Mouse (Mus musculus) hindbrain, embryonic 15.5 days (tissue): ENCODE measurements around the gene Hebp1. TPM values are rescaled to one million over a fixed set of nuclear protein-coding genes. Genes with fewer than 3 reads are reported as not detected.

Experiments
- ATAC-seq: fragments of 200-750 bp; cut with Nextera tagmentation; 2 replicates; pipeline ENCODE4 v1.8.0; 2017; ENCODE audit warnings: low read depth, moderate number of reproducible peaks, moderate TSS enrichment; ENCODE audit not compliant: low FRiP score
- H3K27ac ChIP-seq: fragments of 300-500 bp; sonication (generic); replicated peaks from 2 replicates; pipeline ENCODE4 v1.5.1; 2015; ENCODE audit warnings: mild to moderate bottlenecking, inconsistent platforms
- H3K27me3 ChIP-seq: fragments of 300-500 bp; sonication (generic); 2 replicates; pipeline ENCODE4 v1.6.1; 2015; ENCODE audit warnings: control low read depth, inconsistent platforms
- H3K36me3 ChIP-seq: fragments of 300-500 bp; sonication (generic); 2 replicates; pipeline ENCODE4 v1.6.1; 2015; ENCODE audit warnings: control low read depth, inconsistent platforms
- H3K4me1 ChIP-seq: fragments of 300-500 bp; sonication (generic); replicated peaks from 2 replicates; pipeline ENCODE4 v1.6.1; 2015; ENCODE audit warnings: control low read depth, inconsistent platforms
- H3K4me2 ChIP-seq: fragments of 300-500 bp; sonication (generic); 2 replicates; pipeline ENCODE4 v1.6.1; 2015; ENCODE audit warnings: moderate library complexity, mild to moderate bottlenecking, inconsistent platforms
- H3K4me3 ChIP-seq: fragments of 300-500 bp; sonication (generic); 2 replicates; pipeline ENCODE4 v1.5.1; 2015; ENCODE audit warnings: mild to moderate bottlenecking, inconsistent platforms
- H3K9ac ChIP-seq: fragments of 300-500 bp; sonication (generic); 2 replicates; pipeline ENCODE4 v1.6.1; 2015; ENCODE audit warnings: inconsistent platforms
- H3K9me3 ChIP-seq: fragments of 300-500 bp; sonication (generic); 2 replicates; pipeline ENCODE4 v1.6.1; 2016; ENCODE audit warnings: control low read depth, inconsistent platforms
- WGBS: fragments of 180-500 bp; shearing (Covaris S2); methylation state at CpG from one replicate; pipeline ENCODE4 v1.1.7; 2015; 5-methylcytosine and 5-hydroxymethylcytosine counted together
- polyA plus RNA-seq: library from polyadenylated mRNA; unstranded; fragments of >200 nt; fragmentation: Nextera tagmentation; extraction: Ambion mirVana; gene quantifications from 2 replicates; pipeline ENCODE4 v1.2.1, GENCODE M21; 2015

The Hebp1 gene
- polyA plus RNA-seq, 1 experiment from 2014 or later: 3.6 TPM

GRCm38 (mm10) chr6:135218330-135218729 lies 20.5 kb upstream of the Hebp1 start:
- peaks cover 37% of the 10 kb centered on the region for H3K36me3 ChIP-seq
- WGBS: 82% methylated on average over 8 of the region's 8 CpGs
- ATAC-seq: no peak

GRCm38 (mm10) chr6:135212666-135213065 lies 14.8 kb upstream of the Hebp1 start:
- H3K36me3 ChIP-seq: peaks cover 19% of the 10 kb centered on the region
- no peak overlapping the region for H3K4me2 ChIP-seq
- H3K4me1 ChIP-seq: no peaks in the 10 kb centered on the region

More at GRCm38 (mm10) chr6:135218330-135218729, 20.5 kb upstream of the Hebp1 start:
- Histone ChIP-seq H3K27me3 (no peaks in the 10 kb centered on the region), H3K9ac (no peak overlapping the region), H3K9me3 (no peaks in the 10 kb centered on the region), H3K4me3 (no peak overlapping the region), H3K4me1 (peaks cover 2% of the 10 kb centered on the region), H3K27ac (no peak overlapping the region), H3K4me2 (no peak overlapping the region)

DNA sequence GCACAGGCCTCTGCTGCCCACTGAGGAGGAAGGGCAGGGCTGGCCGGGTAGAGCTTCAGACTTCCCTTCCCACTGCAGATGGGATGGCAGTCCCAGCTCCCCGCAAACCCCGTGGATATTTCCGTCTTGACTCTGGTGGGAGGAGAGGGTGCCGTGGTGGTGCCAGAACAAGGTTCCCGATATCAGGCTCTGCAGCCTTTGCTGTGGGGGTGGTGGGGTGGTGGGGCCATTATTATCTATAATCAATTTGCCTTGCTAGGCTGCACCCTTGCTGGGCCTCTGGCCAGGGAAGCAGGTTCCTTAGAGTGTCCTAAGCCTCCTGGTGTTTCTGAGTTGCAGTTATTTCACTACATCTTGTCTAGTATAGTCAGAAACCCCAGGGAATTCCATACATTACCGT lies 13.3 kb upstream of the Hebp1 start:
- 61% methylated on average over 7 of the region's 7 CpGs for WGBS
- Histone ChIP-seq H3K27ac (no peak overlapping the region), H3K27me3 (no peaks in the 10 kb centered on the region), H3K4me2 (no peak overlapping the region), H3K9ac (no peak overlapping the region), H3K9me3 (no peaks in the 10 kb centered on the region), H3K4me3 (no peak overlapping the region), H3K36me3 (peaks cover 12% of the 10 kb centered on the region; the same call in 1 of the 2 replicates), H3K4me1 (no peaks in the 10 kb centered on the region)
- no peak for ATAC-seq

More at GRCm38 (mm10) chr6:135212666-135213065, 14.8 kb upstream of the Hebp1 start:
- WGBS: 77% methylated on average over 2 of the region's 2 CpGs
- no peak overlapping the region for H3K4me3 ChIP-seq
- no peaks in the 10 kb centered on the region for H3K9me3 ChIP-seq
- no peak overlapping the region for H3K9ac ChIP-seq
- H3K27me3 ChIP-seq: no peaks in the 10 kb centered on the region
- H3K27ac ChIP-seq: no peak overlapping the region
- ATAC-seq: no peak

DNA sequence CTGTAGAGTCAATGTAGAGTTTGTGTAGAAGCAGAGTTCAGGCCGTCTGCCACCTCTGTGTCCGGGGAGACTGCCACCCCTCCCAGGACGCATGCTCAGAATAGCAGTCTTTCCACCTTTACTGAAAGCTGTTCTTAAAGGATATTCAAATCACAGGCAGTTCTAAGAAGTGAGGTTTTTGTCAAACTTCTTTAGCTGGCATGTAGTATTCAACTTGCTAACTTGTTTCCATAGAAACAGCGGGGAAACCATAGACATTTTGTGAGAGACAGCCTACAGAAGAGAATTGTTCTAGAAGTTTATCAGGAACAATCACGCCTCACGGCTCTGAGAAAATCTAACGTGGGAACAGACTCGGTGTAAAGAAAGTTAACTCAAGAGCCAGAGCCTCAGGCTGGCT lies 9.1 kb upstream of the Hebp1 start:
- Histone ChIP-seq H3K36me3 (no peaks in the 10 kb centered on the region), H3K27me3 (no peaks in the 10 kb centered on the region), H3K4me1 (0 out of 2 replicates have a peak, but pooled peaks cover 3% of the 10 kb centered on the region), H3K4me2 (no peak overlapping the region), H3K9me3 (no peaks in the 10 kb centered on the region), H3K4me3 (no peak overlapping the region), H3K9ac (no peak overlapping the region), H3K27ac (peak overlapping the region; percentile 55; the same call in 1 of the 2 replicates)
- WGBS: 40% methylated on average over 8 of the region's 8 CpGs
- peak; percentile 39 for ATAC-seq

- Histone ChIP-seq H3K4me3 (no peak overlapping the region), H3K27ac (no peak overlapping the region), H3K9ac (no peak overlapping the region), H3K9me3 (no peaks in the 10 kb centered on the region), H3K27me3 (no peaks in the 10 kb centered on the region), H3K4me2 (no peak overlapping the region), H3K36me3 (no peaks in the 10 kb centered on the region), H3K4me1 (0 out of 2 replicates have a peak, but pooled peaks cover 3% of the 10 kb centered on the region)
- 89% methylated on average over 4 of the region's 4 CpGs for whole genome bisulfite sequencing
- ATAC-seq: no peak
Measured at GRCm38 (mm10) chr6:135205802-135206201, 8.0 kb upstream of the Hebp1 start.

DNA sequence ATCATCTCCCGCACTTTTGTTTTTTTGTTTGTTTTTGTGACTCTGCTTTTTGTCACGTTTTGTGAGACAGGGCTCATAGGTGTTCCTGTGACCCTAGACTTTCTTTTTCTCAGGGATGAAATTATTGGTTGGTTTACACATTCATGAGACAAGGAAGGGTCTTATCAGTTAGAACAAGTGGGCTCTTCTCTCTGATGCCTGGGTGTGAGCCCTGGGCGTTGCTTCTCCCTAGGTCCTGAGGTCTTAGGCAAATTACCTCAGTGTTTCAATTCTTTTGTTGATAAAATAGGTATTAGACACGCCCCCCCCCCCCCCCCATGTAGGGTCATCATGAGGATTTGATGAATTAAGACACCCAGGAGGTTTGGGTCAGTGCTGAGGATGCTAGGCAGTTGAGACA lies 7.0 kb upstream of the Hebp1 start:
- Histone ChIP-seq H3K9ac (no peak overlapping the region), H3K4me1 (peaks cover 10% of the 10 kb centered on the region), H3K4me3 (no peak overlapping the region), H3K4me2 (no peak overlapping the region), H3K9me3 (no peaks in the 10 kb centered on the region), H3K27me3 (no peaks in the 10 kb centered on the region), H3K27ac (peak overlapping the region; percentile 70; the same call in 1 of the 2 replicates), H3K36me3 (no peaks in the 10 kb centered on the region)
- WGBS: 69% methylated on average over 4 of the region's 4 CpGs
- no peak for ATAC-seq

DNA sequence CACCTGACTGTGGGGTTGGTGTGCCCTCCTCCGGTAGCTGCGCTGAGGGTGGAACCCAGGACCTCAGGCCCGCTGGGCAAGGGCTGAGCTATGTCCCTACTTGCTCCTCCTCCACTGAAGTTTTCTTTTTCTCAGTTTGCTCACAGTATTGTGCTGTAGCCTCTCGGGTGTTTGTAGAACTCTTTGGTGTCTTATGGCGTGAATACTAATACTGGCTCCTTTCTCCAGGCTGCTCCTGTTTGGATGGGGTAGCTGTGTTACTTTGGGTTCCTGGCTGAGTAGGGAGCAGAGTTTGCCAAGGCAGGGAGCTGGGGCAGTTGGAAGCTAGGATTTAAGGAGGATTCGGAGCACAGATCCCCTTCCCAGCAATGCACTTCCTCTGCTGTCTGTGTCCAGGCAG lies 5.9 kb upstream of the Hebp1 start:
- 70% methylated on average over 6 of the region's 6 CpGs for WGBS
- Histone ChIP-seq H3K4me1 (peaks cover 21% of the 10 kb centered on the region), H3K9me3 (no peaks in the 10 kb centered on the region), H3K4me2 (no peak overlapping the region), H3K27ac (peak overlapping the region; percentile 70), H3K36me3 (no peaks in the 10 kb centered on the region), H3K27me3 (no peaks in the 10 kb centered on the region), H3K9ac (no peak overlapping the region), H3K4me3 (no peak overlapping the region)
- peak; percentile 61 for ATAC-seq

DNA sequence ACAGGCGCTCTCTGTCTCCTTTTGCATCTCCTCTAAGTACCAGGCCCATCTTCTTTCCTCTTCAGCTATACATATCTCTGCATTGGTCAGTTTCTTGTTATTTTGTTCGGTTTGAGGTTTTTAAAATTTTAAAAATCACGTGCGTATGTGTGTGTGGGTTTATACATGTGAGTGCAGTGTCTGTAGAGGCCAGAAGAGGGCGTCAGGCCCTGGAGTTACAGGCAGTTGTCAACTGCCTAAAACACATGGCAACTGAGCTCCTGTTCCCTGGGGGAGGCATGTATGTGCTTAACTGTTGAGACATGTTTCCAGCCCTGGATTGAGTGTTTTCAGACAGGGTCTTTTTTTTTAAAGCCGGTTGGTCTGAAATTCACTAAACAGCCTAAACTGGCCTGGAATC lies 4.8 kb upstream of the Hebp1 start:
- H3K9ac ChIP-seq: no peak overlapping the region
- no peaks in the 10 kb centered on the region for H3K27me3 ChIP-seq
- peaks cover 27% of the 10 kb centered on the region for H3K4me1 ChIP-seq
- H3K36me3 ChIP-seq: no peaks in the 10 kb centered on the region
- H3K27ac ChIP-seq: no peak overlapping the region; the same call in 1 of the 2 replicates
- 93% methylated on average over 6 of the region's 6 CpGs for WGBS
- no peaks in the 10 kb centered on the region for H3K9me3 ChIP-seq
- no peak overlapping the region for H3K4me2 ChIP-seq
- no peak for ATAC-seq
- H3K4me3 ChIP-seq: no peak overlapping the region

DNA sequence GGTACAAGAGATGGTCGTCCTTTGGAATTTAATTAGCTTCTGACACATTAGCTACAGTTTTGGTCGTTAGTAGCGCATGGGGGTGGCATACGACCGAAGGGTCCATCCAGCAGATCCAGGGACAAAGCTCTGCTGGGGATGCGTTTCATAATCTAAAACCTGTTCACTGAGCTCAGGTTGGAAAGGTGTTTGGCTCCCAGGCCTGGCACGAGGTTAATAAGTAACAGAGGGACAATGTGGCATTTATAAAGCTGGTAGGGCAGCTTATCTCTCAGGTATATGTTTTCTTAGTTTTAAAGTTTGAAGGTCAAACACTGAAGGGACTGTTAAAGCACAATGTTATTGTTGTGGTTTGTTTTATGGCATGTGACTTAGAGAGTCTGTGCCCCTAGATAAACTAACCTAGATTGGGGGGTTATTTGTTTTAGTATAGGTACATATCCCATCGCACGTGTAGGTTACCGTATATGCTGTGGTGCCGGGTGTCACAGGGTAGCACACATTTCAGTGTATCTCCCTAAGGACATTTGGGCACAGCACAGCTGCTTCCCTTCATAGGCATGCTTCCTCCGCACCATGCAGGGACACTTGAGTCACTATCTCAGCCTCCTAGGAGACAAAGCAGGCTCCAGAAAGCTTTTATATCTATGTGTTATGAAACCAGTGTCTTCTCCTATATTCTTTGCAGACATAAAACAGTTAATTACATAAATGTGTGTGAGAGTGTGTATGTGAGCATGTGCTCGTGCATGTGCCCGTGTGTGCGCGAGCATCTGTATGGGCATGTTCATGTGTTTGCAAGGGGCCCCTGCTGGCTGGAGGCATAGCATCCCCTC lies 2.5 kb upstream of the Hebp1 start:
- peaks cover 30% of the 10 kb centered on the region for H3K4me1 ChIP-seq
- ATAC-seq: no peak
- H3K9me3 ChIP-seq: no peaks in the 10 kb centered on the region
- H3K27me3 ChIP-seq: no peaks in the 10 kb centered on the region
- H3K27ac ChIP-seq: no peak overlapping the region
- no peak overlapping the region for H3K9ac ChIP-seq
- H3K36me3 ChIP-seq: no peaks in the 10 kb centered on the region
- no peak overlapping the region for H3K4me3 ChIP-seq
- 81% methylated on average over 16 of the region's 16 CpGs for WGBS
- peak overlapping the region; percentile 93 for H3K4me2 ChIP-seq

- peak overlapping the region; percentile 78 for H3K9ac ChIP-seq
- ATAC-seq: no peak
- no peaks in the 10 kb centered on the region for H3K9me3 ChIP-seq
- H3K27ac ChIP-seq: peak overlapping the region; percentile 90; the same call in 1 of the 2 replicates
- H3K4me3 ChIP-seq: peak overlapping the region; percentile 89
- H3K4me1 ChIP-seq: peaks cover 28% of the 10 kb centered on the region
- peak overlapping the region; percentile 93 for H3K4me2 ChIP-seq
- H3K27me3 ChIP-seq: no peaks in the 10 kb centered on the region
- WGBS: 36% methylated on average over 6 of the region's 6 CpGs
- no peaks in the 10 kb centered on the region for H3K36me3 ChIP-seq
Measured at GRCm38 (mm10) chr6:135198726-135199125, 904 bp upstream of the Hebp1 start.

DNA sequence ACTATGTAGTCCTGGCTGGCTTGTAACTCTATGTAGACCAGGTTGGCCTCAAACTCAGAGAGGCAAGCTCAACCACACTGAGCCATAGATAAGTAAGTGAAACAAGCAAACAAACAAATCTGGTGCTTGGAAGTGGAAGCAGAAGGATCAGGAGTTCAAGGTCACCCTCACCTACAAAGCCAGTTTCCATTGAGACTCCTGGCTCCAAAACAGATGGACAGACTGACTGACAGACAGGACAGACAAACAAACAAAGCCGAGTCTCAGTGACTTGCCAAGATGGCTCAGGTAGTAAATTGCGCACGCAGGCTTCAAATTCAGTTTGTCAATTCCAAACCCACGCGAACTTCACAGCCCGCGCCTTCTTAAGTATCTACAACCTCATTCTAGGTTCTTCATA lies 376 bp downstream of the Hebp1 start:
- peak overlapping the region; percentile 93 for H3K4me2 ChIP-seq
- H3K4me3 ChIP-seq: peak overlapping the region; percentile 89
- 21% methylated on average over 7 of the region's 7 CpGs for WGBS
- ATAC-seq: no peak
- H3K4me1 ChIP-seq: peaks cover 30% of the 10 kb centered on the region
- H3K27me3 ChIP-seq: no peaks in the 10 kb centered on the region
- H3K36me3 ChIP-seq: no peaks in the 10 kb centered on the region
- peak overlapping the region; percentile 78 for H3K9ac ChIP-seq
- peak overlapping the region; percentile 90 for H3K27ac ChIP-seq
- no peaks in the 10 kb centered on the region for H3K9me3 ChIP-seq

DNA sequence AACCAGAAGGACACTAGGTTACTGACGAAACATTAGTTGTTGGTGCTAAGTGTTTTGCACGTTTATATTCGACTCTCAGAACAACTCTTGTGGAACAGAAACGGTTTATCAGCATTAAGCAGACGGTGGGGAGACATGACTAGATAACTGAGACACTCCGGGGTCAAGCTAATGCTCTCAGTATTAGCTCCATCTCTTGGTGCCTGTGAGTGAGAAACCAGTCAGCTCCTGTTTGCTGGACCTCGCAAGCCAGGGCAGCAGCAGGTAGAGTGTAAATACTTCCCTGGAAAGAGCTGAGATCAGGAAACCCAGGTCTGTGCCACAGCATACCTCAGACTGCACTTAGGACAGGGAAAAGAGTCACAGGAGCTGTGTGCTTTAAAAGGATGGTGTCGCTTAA lies 1.1 kb downstream of the Hebp1 start:
- H3K27ac ChIP-seq: no peak overlapping the region
- H3K9ac ChIP-seq: no peak overlapping the region
- H3K4me2 ChIP-seq: no peak overlapping the region
- no peaks in the 10 kb centered on the region for H3K9me3 ChIP-seq
- 80% methylated on average over 8 of the region's 8 CpGs for WGBS
- no peak; the same call in 1 of the 2 replicates for ATAC-seq
- H3K27me3 ChIP-seq: no peaks in the 10 kb centered on the region
- no peak overlapping the region for H3K4me3 ChIP-seq
- H3K36me3 ChIP-seq: no peaks in the 10 kb centered on the region
- peaks cover 30% of the 10 kb centered on the region for H3K4me1 ChIP-seq
